In genomic region chr8:119395072-119395950, GRCm38 (mm10) we compare ENCODE assay signal across 8 mouse cellular contexts. TPM values are rescaled to one million over a fixed set of nuclear protein-coding genes. Genes with fewer than 3 reads are reported as not detected.
A peak's percentile ranks its signal among the peaks of the same experiment; 100 is the strongest.
DNase-seq lines count a peak whose midpoint lies in the region; ATAC-seq and TF ChIP-seq lines count a peak whose summit lies in the region.

No protein-coding gene starts in this region.

- H3K9me3 ChIP-seq in lung, postnatal 0 days (ENCODE audit: low read length) = no peaks in the 10 kb centered on the region
- H3K9me3 ChIP-seq in forebrain, embryonic 13.5 days (replicated peaks) = no peaks in the 10 kb centered on the region
- no peaks in the 10 kb centered on the region for H3K9me3 ChIP-seq in limb, embryonic 13.5 days
- no peaks in the 10 kb centered on the region for H3K9me3 ChIP-seq in neural tube, embryonic 13.5 days

- H3K9ac ChIP-seq in lung, postnatal 0 days (replicated peaks; ENCODE audit: low read depth) = peak overlapping the region; percentile 71
- H3K9ac ChIP-seq in forebrain, embryonic 13.5 days = peak overlapping the region; percentile 97
- peak overlapping the region; percentile 92 for H3K9ac ChIP-seq in limb, embryonic 13.5 days
- peak overlapping the region; percentile 96 for H3K9ac ChIP-seq in neural tube, embryonic 13.5 days

- peak overlapping the region; percentile 93 for H3K27ac ChIP-seq in lung, postnatal 0 days (ENCODE audit: low read length)
- H3K27ac ChIP-seq in bone marrow macrophage, adult 2 months (ENCODE audit: insufficient read depth, low read depth, low read length) = peak overlapping the region; percentile 55; the same call in 1 of the 2 replicates
- peak overlapping the region; percentile 90 for H3K27ac ChIP-seq in forebrain, embryonic 13.5 days
- peak overlapping the region; percentile 6; the same call in 1 of the 2 replicates for H3K27ac ChIP-seq in limb, embryonic 13.5 days
- peak overlapping the region; percentile 91 for H3K27ac ChIP-seq in neural tube, embryonic 13.5 days (replicated peaks)

- WGBS in lung, postnatal 0 days = 5% methylated on average over 65 of the region's 83 CpGs
- WGBS in forebrain, embryonic 13.5 days = 6% methylated on average over 74 of the region's 83 CpGs
- WGBS in limb, embryonic 13.5 days = 5% methylated on average over 82 of the region's 83 CpGs
- 6% methylated on average over 83 of the region's 83 CpGs for WGBS in neural tube, embryonic 13.5 days

- DNase-seq in lung, postnatal 0 days (ENCODE audit: low spot score) = peak; percentile 56
- no peak for DNase-seq in lung, postnatal 25 days (ENCODE audit: low spot score)
- no peak for DNase-seq in c-Kit-positive CD71-positive TER-119-positive erythroid progenitor cells, embryonic 14.5 days (ENCODE audit: low spot score)
- DNase-seq in left cerebral cortex, postnatal 14 days (ENCODE audit: low spot score in 2 of 2) = no peak

- peak overlapping the region; percentile 76 for H3K4me3 ChIP-seq in lung, postnatal 0 days (ENCODE audit: low read depth, low read length)
- peak overlapping the region; percentile 88 for H3K4me3 ChIP-seq in bone marrow macrophage, adult 2 months (ENCODE audit: insufficient read depth, low read length)
- H3K4me3 ChIP-seq in forebrain, embryonic 13.5 days = peak overlapping the region; percentile 86
- peak overlapping the region; percentile 89 for H3K4me3 ChIP-seq in limb, embryonic 13.5 days
- H3K4me3 ChIP-seq in neural tube, embryonic 13.5 days = peak overlapping the region; percentile 89

- ATAC-seq in lung, postnatal 0 days = peak; percentile 66
- peak; percentile 68 for ATAC-seq in forebrain, embryonic 13.5 days
- peak; percentile 57 for ATAC-seq in limb, embryonic 13.5 days (ENCODE audit: low FRiP score, low read depth)
- ATAC-seq in neural tube, embryonic 13.5 days (ENCODE audit: low read depth) = peak; percentile 56

- no peak for TF ChIP-seq CTCF in lung, postnatal 0 days (IDR thresholded peaks at IDR 0.05)
- no peak for TF ChIP-seq CTCF in bone marrow macrophage, adult 2 months (IDR thresholded peaks at IDR 0.05; ENCODE audit: low read depth, low read length)

- intact Hi-C loops in left cerebral cortex, postnatal 14 days (cut with DNase I) = no loop called here

- no peaks in the 10 kb centered on the region for H3K36me3 ChIP-seq in lung, postnatal 0 days (ENCODE audit: insufficient read depth, low read length)
- no peaks in the 10 kb centered on the region for H3K36me3 ChIP-seq in forebrain, embryonic 13.5 days (ENCODE audit: poor library complexity, severe bottlenecking)
- H3K36me3 ChIP-seq in limb, embryonic 13.5 days = no peaks in the 10 kb centered on the region
- H3K36me3 ChIP-seq in neural tube, embryonic 13.5 days = peaks cover 9% of the 10 kb centered on the region; the same call in 1 of the 2 replicates

- no peak for TF ChIP-seq EP300 in lung, postnatal 0 days (IDR thresholded peaks at IDR 0.05)

- peak overlapping the region; percentile 99 for H3K4me2 ChIP-seq in lung, postnatal 0 days (replicated peaks; ENCODE audit: low read depth, low read length)
- H3K4me2 ChIP-seq in forebrain, embryonic 13.5 days = peak overlapping the region; percentile 100
- peak overlapping the region; percentile 100 for H3K4me2 ChIP-seq in limb, embryonic 13.5 days (replicated peaks)
- H3K4me2 ChIP-seq in neural tube, embryonic 13.5 days = peak overlapping the region; percentile 94

- no peaks in the 10 kb centered on the region for H3K27me3 ChIP-seq in lung, postnatal 0 days (replicated peaks; ENCODE audit: insufficient read depth, low read length)
- peaks cover 2% of the 10 kb centered on the region; the same call in 1 of the 2 replicates for H3K27me3 ChIP-seq in forebrain, embryonic 13.5 days
- H3K27me3 ChIP-seq in limb, embryonic 13.5 days = peaks cover 34% of the 10 kb centered on the region
- no peaks in the 10 kb centered on the region for H3K27me3 ChIP-seq in neural tube, embryonic 13.5 days

- H3K4me1 ChIP-seq in lung, postnatal 0 days (ENCODE audit: insufficient read depth, low read depth, low read length) = 0 out of 2 replicates have a peak, but pooled peaks cover 8% of the 10 kb centered on the region
- H3K4me1 ChIP-seq in bone marrow macrophage, adult 2 months (ENCODE audit: control insufficient read depth, insufficient read depth, low read length) = peaks cover 9% of the 10 kb centered on the region
- peaks cover 18% of the 10 kb centered on the region for H3K4me1 ChIP-seq in forebrain, embryonic 13.5 days
- H3K4me1 ChIP-seq in limb, embryonic 13.5 days = peaks cover 13% of the 10 kb centered on the region
- H3K4me1 ChIP-seq in neural tube, embryonic 13.5 days (replicated peaks) = peaks cover 15% of the 10 kb centered on the region

- no peak for TF ChIP-seq POLR2A in bone marrow macrophage, adult 2 months (IDR thresholded peaks at IDR 0.05; ENCODE audit: borderline replicate concordance, low read depth, low read length)

RNA-seq across cellular contexts. Expression of gene Mlycd, which starts 0.6 kb away (rescaled TPM):
- polyA plus RNA-seq in lung, postnatal 0 days (2015; fragmentation: Nextera tagmentation; extraction: Ambion mirVana) = 18.3 and 19.1 TPM in 2 replicates
- polyA plus RNA-seq in bone marrow macrophage, adult 2 months (2012; ENCODE audit: insufficient read depth, insufficient read length, missing spikeins) = 14.2 and 14.3 TPM in 2 replicates
- 11.0 and 11.1 TPM in 2 replicates for polyA plus RNA-seq in forebrain, embryonic 13.5 days (2015; fragmentation: Nextera tagmentation; extraction: Ambion mirVana)
- 9.6 and 11.4 TPM in 2 replicates for polyA plus RNA-seq in limb, embryonic 13.5 days (2015; fragmentation: Nextera tagmentation; extraction: Ambion mirVana)
- 11.0 and 15.6 TPM in 2 replicates for polyA plus RNA-seq in neural tube, embryonic 13.5 days (2015; fragmentation: Nextera tagmentation; extraction: Ambion mirVana)
- total RNA-seq in left cerebral cortex, postnatal 14 days (2021) = 10 to 100 TPM; 25.7 to 28.0 TPM

RNA-seq across cellular contexts. Expression of gene Osgin1, which starts 38.6 kb away (rescaled TPM):
- 9.7 and 14.0 TPM in 2 replicates for polyA plus RNA-seq in lung, postnatal 0 days (2015; fragmentation: Nextera tagmentation; extraction: Ambion mirVana)
- 33.8 and 34.3 TPM in 2 replicates for polyA plus RNA-seq in bone marrow macrophage, adult 2 months (2012; ENCODE audit: insufficient read depth, insufficient read length, missing spikeins)
- 0.14 and 0.37 TPM in 2 replicates for polyA plus RNA-seq in forebrain, embryonic 13.5 days (2015; fragmentation: Nextera tagmentation; extraction: Ambion mirVana)
- polyA plus RNA-seq in limb, embryonic 13.5 days (2015; fragmentation: Nextera tagmentation; extraction: Ambion mirVana) = 0.73 and 0.76 TPM in 2 replicates
- polyA plus RNA-seq in neural tube, embryonic 13.5 days (2015; fragmentation: Nextera tagmentation; extraction: Ambion mirVana) = 0.40 TPM in 1 of 2 replicates, not detected in the other
- total RNA-seq in left cerebral cortex, postnatal 14 days (2021) = under 1 TPM; 0.40 to 0.53 TPM

RNA-seq across cellular contexts. Expression of gene Hsbp1, which starts 51.0 kb away (rescaled TPM):
- polyA plus RNA-seq in lung, postnatal 0 days (2015; fragmentation: Nextera tagmentation; extraction: Ambion mirVana) = 313 and 315 TPM in 2 replicates
- 224 and 232 TPM in 2 replicates for polyA plus RNA-seq in bone marrow macrophage, adult 2 months (2012; ENCODE audit: insufficient read depth, insufficient read length, missing spikeins)
- polyA plus RNA-seq in forebrain, embryonic 13.5 days (2015; fragmentation: Nextera tagmentation; extraction: Ambion mirVana) = 465 and 467 TPM in 2 replicates
- polyA plus RNA-seq in limb, embryonic 13.5 days (2015; fragmentation: Nextera tagmentation; extraction: Ambion mirVana) = 344 and 356 TPM in 2 replicates
- polyA plus RNA-seq in neural tube, embryonic 13.5 days (2015; fragmentation: Nextera tagmentation; extraction: Ambion mirVana) = 613 and 636 TPM in 2 replicates
- 100 to 1,000 TPM; 623 to 630 TPM for total RNA-seq in left cerebral cortex, postnatal 14 days (2021)

RNA-seq across cellular contexts. Expression of gene Necab2, which starts 51.2 kb away (rescaled TPM):
- 1.2 and 1.8 TPM in 2 replicates for polyA plus RNA-seq in lung, postnatal 0 days (2015; fragmentation: Nextera tagmentation; extraction: Ambion mirVana)
- polyA plus RNA-seq in bone marrow macrophage, adult 2 months (2012; ENCODE audit: insufficient read depth, insufficient read length, missing spikeins) = not detected in 2 replicates
- polyA plus RNA-seq in forebrain, embryonic 13.5 days (2015; fragmentation: Nextera tagmentation; extraction: Ambion mirVana) = 13.3 and 15.3 TPM in 2 replicates
- 3.1 and 3.5 TPM in 2 replicates for polyA plus RNA-seq in limb, embryonic 13.5 days (2015; fragmentation: Nextera tagmentation; extraction: Ambion mirVana)
- 39.6 and 41.7 TPM in 2 replicates for polyA plus RNA-seq in neural tube, embryonic 13.5 days (2015; fragmentation: Nextera tagmentation; extraction: Ambion mirVana)
- total RNA-seq in left cerebral cortex, postnatal 14 days (2021) = 10 to 100 TPM; 42.8 to 60.9 TPM

Comparison
In these comparisons a context has a peak if more than half of its experiments do, and no peak if none do; other contexts are left out.
1. H3K27ac ChIP-seq: peak in every context shown above with its lines; median percentile 93 in lung, postnatal 0 days; 91 in neural tube, embryonic 13.5 days; 90 in forebrain, embryonic 13.5 days; 55 in bone marrow macrophage, adult 2 months; 6 in limb, embryonic 13.5 days.